Mouse (Mus musculus): ENCODE measurements at regions not wholly inside any gene's neighbourhood (a gene's known extent, or its start where the extent isn't known, plus 50 kb on each side); places are given as distances from the start of the nearest gene placed in this dataset.

- intact Hi-C loops (cut with DNase I): no loop called here
- TF ChIP-seq CTCF (IDR thresholded peaks at IDR 0.05): no peak
- Histone ChIP-seq H3K27ac (no peak overlapping the region), H3K4me3 (no peak overlapping the region)
- DNase-seq: no peak
Measured at GRCm38 (mm10) chr10:16438414-16438813, 1284.6 kb upstream of the Cited2 start.

- Histone ChIP-seq H3K27ac (no peak overlapping the region), H3K4me3 (no peak overlapping the region)
- TF ChIP-seq CTCF (IDR thresholded peaks at IDR 0.05): no peak
- no peak for DNase-seq
- intact Hi-C loops (cut with DNase I): no loop called here
Measured at GRCm38 (mm10) chr10:16440932-16441640, 1281.9 kb upstream of the Cited2 start.

- Histone ChIP-seq H3K4me3 (no peak overlapping the region), H3K27ac (no peak overlapping the region)
- DNase-seq: no peak
- intact Hi-C loops (cut with DNase I): no loop called here
- no peak for TF ChIP-seq CTCF (IDR thresholded peaks at IDR 0.05)
Measured at GRCm38 (mm10) chr10:16441661-16442072, 1281.4 kb upstream of the Cited2 start.

GRCm38 (mm10) chr10:16443901-16444300, 1279.1 kb upstream of the Cited2 start:
- no peak for TF ChIP-seq CTCF (IDR thresholded peaks at IDR 0.05)
- intact Hi-C loops (cut with DNase I): no loop called here
- no peak for DNase-seq
- H3K27ac ChIP-seq: no peak overlapping the region
- H3K4me3 ChIP-seq: no peak overlapping the region

DNA sequence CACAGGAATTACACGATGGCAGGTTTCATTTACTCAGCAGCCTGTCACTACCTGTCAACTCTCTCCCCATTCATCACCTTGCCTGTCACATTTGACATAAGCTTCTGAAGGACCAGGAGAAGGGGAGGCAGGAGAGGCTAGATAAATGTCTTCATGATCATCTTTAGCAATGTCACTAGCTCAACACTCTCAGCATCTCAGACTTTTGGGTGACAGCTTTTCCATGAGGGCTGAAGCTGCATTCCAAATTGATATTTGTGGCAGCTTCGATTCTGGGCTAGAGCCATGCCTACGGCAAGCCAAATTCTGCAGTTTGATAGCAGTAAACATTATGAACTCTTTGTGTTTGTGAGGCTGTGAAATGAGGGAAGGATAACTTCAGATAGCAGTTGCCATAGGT, 1255.1 kb upstream of the Cited2 start:
- Histone ChIP-seq H3K4me3 (no peak overlapping the region), H3K27ac (no peak overlapping the region)
- intact Hi-C loops (cut with DNase I): no loop called here
- no peak for DNase-seq
- TF ChIP-seq CTCF (IDR thresholded peaks at IDR 0.05): no peak

DNA sequence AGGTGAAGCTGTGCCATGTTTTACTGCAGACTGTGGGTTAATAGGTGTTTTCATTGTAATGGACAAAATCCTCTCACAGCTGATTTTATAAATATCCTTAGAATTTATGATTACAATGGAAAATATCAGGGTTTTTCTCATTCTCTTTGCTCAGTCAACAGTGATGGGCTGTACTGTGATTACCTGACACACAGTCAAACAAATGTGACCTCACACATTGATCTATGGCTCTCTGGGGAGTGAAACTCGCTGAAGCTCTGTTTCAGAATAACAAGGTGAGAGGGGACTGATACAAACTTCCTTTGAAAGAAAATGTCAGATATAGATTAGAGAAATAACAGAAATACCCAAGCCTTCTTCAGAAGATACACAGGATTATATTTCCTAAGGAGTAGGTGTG, 1253.3 kb upstream of the Cited2 start:
- Histone ChIP-seq H3K4me3 (no peak overlapping the region), H3K27ac (no peak overlapping the region)
- DNase-seq: no peak
- TF ChIP-seq CTCF (IDR thresholded peaks at IDR 0.05): no peak
- intact Hi-C loops (cut with DNase I): no loop called here

DNA sequence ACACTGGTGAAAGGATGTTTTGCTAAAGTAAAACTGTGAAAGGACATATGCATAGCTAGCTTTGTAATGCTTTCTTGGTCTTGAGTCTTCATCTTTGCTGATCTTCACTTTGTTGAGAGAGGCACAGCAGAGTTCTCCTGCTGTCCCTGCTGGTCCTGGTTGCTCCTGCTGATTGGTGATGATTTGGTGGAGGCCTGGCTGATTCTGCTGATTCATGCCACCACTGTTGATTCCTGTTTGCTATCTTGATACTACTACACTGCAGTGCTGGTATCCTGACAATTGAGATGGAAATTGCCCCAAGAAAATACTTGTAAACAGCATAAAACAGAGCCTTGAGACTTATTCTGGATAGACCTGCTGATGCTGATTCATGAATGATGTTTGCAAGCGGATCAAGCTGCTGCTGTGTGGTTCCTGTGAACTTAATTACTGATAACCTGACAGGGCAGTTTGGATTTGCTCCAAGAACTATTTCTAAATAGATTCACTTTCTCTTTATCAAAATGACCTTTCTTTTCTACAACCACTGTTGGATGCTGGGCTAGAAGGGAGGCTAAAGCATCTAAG, 1249.0 kb upstream of the Cited2 start:
- intact Hi-C loops (cut with DNase I): no loop called here
- Histone ChIP-seq H3K27ac (no peak overlapping the region), H3K4me3 (no peak overlapping the region)
- TF ChIP-seq CTCF (IDR thresholded peaks at IDR 0.05): no peak
- no peak for DNase-seq

DNA sequence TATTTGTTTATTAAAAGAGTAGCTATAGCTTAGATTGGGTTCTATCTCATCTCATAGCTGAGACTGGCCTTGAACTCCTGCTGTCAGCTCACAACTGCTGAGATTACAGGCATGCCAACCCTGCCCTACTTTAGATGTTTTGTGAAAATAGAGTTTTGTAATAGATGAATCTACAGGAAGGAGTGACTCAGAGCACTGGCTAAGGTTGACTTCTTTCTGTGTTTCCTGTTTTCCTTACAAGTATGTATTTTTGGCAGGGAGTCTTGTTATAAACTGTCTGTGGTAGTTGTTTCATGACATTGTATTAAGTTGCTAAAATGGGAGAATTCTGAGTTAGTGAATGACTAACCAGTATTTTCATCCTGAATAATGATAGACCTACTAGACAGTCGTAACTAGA, 1224.4 kb upstream of the Cited2 start:
- intact Hi-C loops (cut with DNase I): no loop called here
- TF ChIP-seq CTCF (IDR thresholded peaks at IDR 0.05): no peak
- DNase-seq: no peak
- Histone ChIP-seq H3K4me3 (no peak overlapping the region), H3K27ac (no peak overlapping the region)

DNA sequence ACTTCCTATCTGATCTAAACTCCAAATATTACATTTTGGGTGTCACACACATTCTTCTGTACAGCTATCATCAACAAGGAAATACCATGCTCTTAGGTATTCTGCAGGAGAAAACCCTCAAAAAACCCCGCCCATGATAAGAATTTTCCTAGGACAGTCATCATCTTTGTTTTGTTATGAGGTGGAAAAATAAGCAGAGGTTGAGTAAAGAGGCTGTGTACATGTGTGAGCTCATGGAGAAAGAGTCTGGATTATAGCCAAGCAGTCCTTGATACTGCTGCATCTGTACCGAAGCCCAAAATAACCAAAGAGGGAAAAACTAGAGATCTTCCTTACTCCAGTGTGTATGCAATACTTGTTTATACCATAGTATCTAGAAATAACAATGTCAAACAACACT, 1215.3 kb upstream of the Cited2 start:
- Histone ChIP-seq H3K4me3 (no peak overlapping the region), H3K27ac (no peak overlapping the region)
- no peak for DNase-seq
- intact Hi-C loops (cut with DNase I): no loop called here
- TF ChIP-seq CTCF (IDR thresholded peaks at IDR 0.05): no peak

GRCm38 (mm10) chr10:16508161-16508560, 1214.9 kb upstream of the Cited2 start:
- DNase-seq: no peak
- intact Hi-C loops (cut with DNase I): no loop called here
- TF ChIP-seq CTCF (IDR thresholded peaks at IDR 0.05): no peak
- Histone ChIP-seq H3K4me3 (no peak overlapping the region), H3K27ac (no peak overlapping the region)

DNA sequence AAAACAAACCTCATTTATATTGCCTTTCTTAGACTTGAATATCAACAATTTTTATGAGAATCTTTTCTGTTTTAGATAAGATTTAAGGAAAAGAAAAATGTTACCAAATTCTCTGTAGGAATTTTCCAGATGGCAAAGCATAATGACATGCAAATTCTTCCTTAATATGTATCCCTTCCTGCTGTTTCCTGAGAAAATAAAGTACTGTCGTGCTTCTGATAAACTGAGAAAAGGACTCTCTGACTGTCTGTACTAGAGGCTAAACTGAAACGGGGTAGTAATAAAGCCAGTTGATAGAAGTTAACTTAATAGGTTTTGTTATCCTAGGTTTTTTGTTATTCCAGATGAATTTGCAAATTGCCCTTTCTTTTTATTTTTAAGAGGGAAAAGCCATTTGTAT, 1208.4 kb upstream of the Cited2 start:
- intact Hi-C loops (cut with DNase I): no loop called here
- no peak overlapping the region for H3K4me3 ChIP-seq
- TF ChIP-seq CTCF (IDR thresholded peaks at IDR 0.05): no peak
- no peak overlapping the region for H3K27ac ChIP-seq
- DNase-seq: no peak

DNA sequence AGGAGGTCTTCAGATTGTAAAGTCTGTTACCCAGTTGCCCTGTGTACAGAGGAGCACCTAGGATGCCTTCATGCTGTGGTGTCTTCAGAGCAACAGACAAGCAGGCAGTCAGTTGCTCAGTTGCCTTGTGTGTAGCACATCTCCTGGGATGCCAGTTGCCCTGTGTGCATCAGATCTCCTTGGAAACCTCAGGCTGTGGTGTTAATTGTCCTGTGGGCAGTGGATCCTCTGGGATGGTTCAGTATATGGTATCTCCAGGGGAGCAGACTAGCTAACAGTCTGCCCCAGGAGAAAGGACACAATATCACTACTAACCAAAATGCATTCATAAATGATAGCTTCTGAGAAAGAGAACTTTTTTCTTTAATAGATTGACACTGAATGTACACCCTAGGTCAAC, 1201.1 kb upstream of the Cited2 start:
- DNase-seq: no peak
- Histone ChIP-seq H3K4me3 (no peak overlapping the region), H3K27ac (no peak overlapping the region)
- intact Hi-C loops (cut with DNase I): no loop called here
- TF ChIP-seq CTCF (IDR thresholded peaks at IDR 0.05): no peak

GRCm38 (mm10) chr10:16524101-16524500, 1198.9 kb upstream of the Cited2 start:
- Histone ChIP-seq H3K27ac (no peak overlapping the region), H3K4me3 (no peak overlapping the region)
- intact Hi-C loops (cut with DNase I): no loop called here
- TF ChIP-seq CTCF (IDR thresholded peaks at IDR 0.05): no peak
- DNase-seq: no peak

DNA sequence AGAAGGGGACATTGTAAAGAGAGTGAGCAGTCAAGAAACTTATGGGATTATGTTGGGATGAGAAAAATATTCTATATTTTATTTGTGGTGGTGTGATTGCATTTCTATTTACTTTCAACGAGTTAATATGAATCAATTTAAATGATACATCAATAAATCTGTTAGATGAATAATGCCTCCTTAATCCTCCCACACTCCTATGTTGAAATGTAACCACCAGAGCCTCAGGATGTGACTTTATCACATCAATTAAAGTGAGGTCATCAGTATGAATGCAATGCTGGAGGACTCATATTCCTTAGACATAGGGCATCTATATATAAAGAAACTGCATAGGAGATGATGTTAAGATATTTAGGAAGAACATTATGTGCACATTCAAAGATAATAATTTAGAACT, 1195.3 kb upstream of the Cited2 start:
- intact Hi-C loops (cut with DNase I): no loop called here
- Histone ChIP-seq H3K27ac (no peak overlapping the region), H3K4me3 (no peak overlapping the region)
- no peak for TF ChIP-seq CTCF (IDR thresholded peaks at IDR 0.05)
- DNase-seq: no peak

Measured in gastrocnemius, adult 2 months (tissue).